Mouse (Mus musculus) cerebellum, adult 2 months (tissue): Measurements from ENCODE around the gene Il20rb.
A peak's percentile ranks its signal among the peaks of the same experiment; 100 is the strongest.

Source experiments
- CTCF ChIP-seq: fragments of 200-500 bp; IDR thresholded peaks from 2 replicates; pipeline ENCODE4 v1.5.1; 2011; ENCODE audit warnings: low read depth, mild to moderate bottlenecking, control low read depth, low read length, moderate library complexity, borderline replicate concordance; ENCODE audit not compliant: insufficient read depth
- POLR2A ChIP-seq: fragments of 200-500 bp; IDR thresholded peaks from 2 replicates; pipeline ENCODE4 v1.6.1; 2011; ENCODE audit warnings: low read length, control low read depth, borderline replicate concordance; ENCODE audit not compliant: insufficient read depth

DNA sequence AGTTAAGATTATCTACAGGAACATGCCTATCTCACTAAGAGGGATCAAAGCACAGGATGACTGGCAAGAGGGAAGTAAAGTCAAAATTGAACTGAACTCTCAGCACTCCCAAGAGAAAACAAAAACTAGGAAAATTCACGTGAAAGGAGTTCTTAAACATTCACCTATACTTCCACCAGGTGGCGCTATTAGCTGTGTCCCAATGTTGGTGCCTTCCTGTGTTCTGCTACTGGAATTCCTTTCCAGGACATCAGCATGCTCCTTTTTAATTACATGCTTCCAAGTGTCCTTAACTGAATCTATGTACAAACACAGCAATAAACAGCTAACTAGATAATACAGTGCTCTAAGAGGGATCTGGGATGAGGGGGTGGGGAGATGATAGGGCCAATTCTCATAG lies 34.0 kb upstream of the Il20rb start:
- TF ChIP-seq CTCF = peak; percentile 57; the same call in 1 of the 2 replicates
- TF ChIP-seq POLR2A = no peak
